Mouse (Mus musculus): ENCODE results near the gene Gm1113. TPM values are rescaled to one million over a fixed set of nuclear protein-coding genes. Genes with fewer than 3 reads are reported as not detected.

Gene Gm1113
- not detected in 2 replicates for polyA plus RNA-seq (2015; fragmentation: Nextera tagmentation; extraction: Ambion mirVana)

DNA sequence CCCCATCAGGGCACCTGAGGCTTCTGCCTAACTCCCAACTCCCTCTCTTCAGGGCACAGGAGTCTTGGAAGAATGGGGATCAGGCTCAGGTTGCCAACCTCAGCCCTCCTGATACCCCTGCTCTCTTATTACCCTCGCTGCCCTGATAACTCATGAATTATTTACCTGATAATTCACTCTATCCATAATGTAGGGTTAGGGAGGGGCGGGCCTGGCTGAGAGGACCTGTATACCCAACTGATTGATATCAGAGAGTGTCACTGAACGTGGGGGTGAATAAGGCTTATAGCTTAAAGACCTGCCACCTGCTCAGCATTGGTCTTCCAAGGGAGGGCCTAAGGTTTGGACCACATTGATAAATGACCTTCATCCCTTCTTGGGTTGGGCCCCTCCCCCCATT lies at the start of gene Gm1113:
Gm1113 (minus strand) TSS at position 101 of the 400 bp plus-strand sequence.
- Histone ChIP-seq H3K4me1 (replicated peaks; ENCODE audit: control insufficient read depth, insufficient read depth, low read length) (peaks cover 4% of the 10 kb centered on the region), H3K27ac (ENCODE audit: low read length) (no peak within 1 kb of the TSS), H3K9me3 (ENCODE audit: control insufficient read depth, low read length) (no peaks in the 10 kb centered on the region), H3K27me3 (ENCODE audit: control insufficient read depth, insufficient read depth, low read depth, low read length) (no peaks in the 10 kb centered on the region), H3K36me3 (ENCODE audit: control insufficient read depth, insufficient read depth, low read length) (no peaks in the 10 kb centered on the region), H3K4me2 (ENCODE audit: low read depth, low read length) (no peak within 1 kb of the TSS), H3K4me3 (ENCODE audit: low read length) (no peak within 1 kb of the TSS), H3K9ac (ENCODE audit: low read length) (no peak within 1 kb of the TSS)
- WGBS = 76% methylated on average over 3 of the region's 3 CpGs
- ATAC-seq (ENCODE audit: low read depth) = no peak

DNA sequence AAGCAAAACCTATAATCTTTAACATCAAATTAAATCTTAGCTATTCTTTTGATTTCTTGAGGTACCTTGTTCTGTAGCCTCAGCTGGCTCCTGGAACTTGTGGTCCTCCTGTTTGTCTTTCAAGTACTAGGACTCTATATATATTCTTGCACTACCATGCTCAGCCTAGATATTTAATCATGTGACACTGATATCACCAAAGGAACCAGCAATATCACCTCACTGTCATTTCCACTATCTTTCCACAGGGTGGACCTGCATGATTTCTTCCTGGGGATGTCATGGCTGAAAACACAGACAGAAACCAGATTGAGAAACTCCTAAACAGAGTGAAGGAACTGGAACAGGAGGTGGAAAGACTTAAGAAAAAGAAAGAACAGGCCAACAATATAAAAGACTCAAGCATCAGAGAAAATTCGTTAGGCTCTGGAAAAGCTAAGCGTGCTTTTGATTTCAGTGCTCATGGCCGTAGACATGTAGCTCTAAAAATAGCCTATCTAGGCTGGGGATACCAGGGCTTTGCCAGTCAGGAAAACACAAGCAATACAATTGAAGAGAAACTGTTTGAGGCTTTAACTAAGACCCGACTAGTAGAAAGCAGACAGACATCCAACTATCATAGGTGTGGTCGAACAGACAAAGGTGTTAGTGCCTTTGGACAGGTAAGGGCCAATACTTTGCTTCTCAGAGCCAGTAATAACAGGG lies 46.6 kb upstream of the Gm1113 start:
- peaks cover 28% of the 10 kb centered on the region for H3K36me3 ChIP-seq (ENCODE audit: control insufficient read depth, insufficient read depth, low read length)
- no peak overlapping the region for H3K9ac ChIP-seq (ENCODE audit: low read length)
- peaks cover 15% of the 10 kb centered on the region for H3K4me1 ChIP-seq (replicated peaks; ENCODE audit: control insufficient read depth, insufficient read depth, low read length)
- 85% methylated on average over 5 of the region's 5 CpGs for WGBS
- H3K27me3 ChIP-seq (ENCODE audit: control insufficient read depth, insufficient read depth, low read depth, low read length) = no peaks in the 10 kb centered on the region
- H3K27ac ChIP-seq (ENCODE audit: low read length) = no peak overlapping the region
- H3K4me3 ChIP-seq (ENCODE audit: low read length) = no peak overlapping the region
- H3K4me2 ChIP-seq (ENCODE audit: low read depth, low read length) = no peak overlapping the region
- no peaks in the 10 kb centered on the region for H3K9me3 ChIP-seq (ENCODE audit: control insufficient read depth, low read length)
- no peak for ATAC-seq (ENCODE audit: low read depth)

DNA sequence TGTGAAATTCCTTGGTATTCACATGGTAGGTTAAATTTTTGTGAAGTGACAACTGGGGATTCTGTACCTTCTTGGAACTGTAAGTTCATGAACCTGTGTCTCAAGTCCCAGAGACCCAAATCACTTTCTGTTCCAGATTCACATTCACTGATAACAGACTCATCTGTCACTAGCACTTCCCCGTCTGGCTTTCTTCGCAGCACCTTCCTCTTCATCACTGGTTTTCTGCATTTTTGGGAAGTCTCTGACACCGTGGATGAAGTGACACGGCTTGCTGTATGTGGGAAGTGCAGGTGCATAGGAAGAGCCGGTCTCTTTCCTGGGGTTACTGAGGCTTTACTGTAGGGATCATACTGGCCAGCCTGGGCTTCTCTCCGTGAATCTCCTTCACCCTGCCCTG lies 43.5 kb upstream of the Gm1113 start:
- Histone ChIP-seq H3K9ac (ENCODE audit: low read length) (no peak overlapping the region), H3K27ac (ENCODE audit: low read length) (no peak overlapping the region), H3K4me2 (ENCODE audit: low read depth, low read length) (no peak overlapping the region), H3K36me3 (ENCODE audit: control insufficient read depth, insufficient read depth, low read length) (peaks cover 19% of the 10 kb centered on the region), H3K4me3 (ENCODE audit: low read length) (no peak overlapping the region), H3K9me3 (ENCODE audit: control insufficient read depth, low read length) (no peaks in the 10 kb centered on the region), H3K4me1 (replicated peaks; ENCODE audit: control insufficient read depth, insufficient read depth, low read length) (peaks cover 16% of the 10 kb centered on the region), H3K27me3 (ENCODE audit: control insufficient read depth, insufficient read depth, low read depth, low read length) (no peaks in the 10 kb centered on the region; the same call in 1 of the 2 replicates)
- no peak for ATAC-seq (ENCODE audit: low read depth)
- WGBS = 86% methylated on average over 6 of the region's 6 CpGs

DNA sequence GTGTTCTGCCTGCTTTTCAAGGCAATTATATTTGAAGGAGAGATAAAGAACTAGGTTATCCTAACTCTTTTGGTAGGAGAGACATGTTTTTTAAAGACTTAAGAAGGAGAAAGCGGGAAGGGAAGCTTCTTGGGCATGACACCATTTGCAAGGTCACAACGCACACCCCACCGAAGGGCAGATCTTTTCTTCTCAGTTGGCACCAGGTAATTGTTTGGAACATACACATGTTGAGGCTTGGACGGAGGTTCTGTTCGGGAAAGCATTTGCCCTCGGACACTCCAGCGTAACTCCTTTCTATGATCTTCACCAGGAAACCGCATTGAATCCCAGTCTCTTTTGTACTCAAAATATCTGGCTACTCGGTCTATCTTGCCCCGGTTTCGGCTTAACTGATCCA lies 43.0 kb upstream of the Gm1113 start:
- H3K27me3 ChIP-seq (ENCODE audit: control insufficient read depth, insufficient read depth, low read depth, low read length) = peaks cover under 1% of the 10 kb centered on the region; the same call in 1 of the 2 replicates
- 92% methylated on average over 11 of the region's 11 CpGs for WGBS
- H3K36me3 ChIP-seq (ENCODE audit: control insufficient read depth, insufficient read depth, low read length) = peaks cover 15% of the 10 kb centered on the region
- no peak overlapping the region for H3K9ac ChIP-seq (ENCODE audit: low read length)
- H3K4me3 ChIP-seq (ENCODE audit: low read length) = no peak overlapping the region
- peaks cover 16% of the 10 kb centered on the region for H3K4me1 ChIP-seq (replicated peaks; ENCODE audit: control insufficient read depth, insufficient read depth, low read length)
- H3K4me2 ChIP-seq (ENCODE audit: low read depth, low read length) = no peak overlapping the region
- no peak for ATAC-seq (ENCODE audit: low read depth)
- H3K27ac ChIP-seq (ENCODE audit: low read length) = no peak overlapping the region
- H3K9me3 ChIP-seq (ENCODE audit: control insufficient read depth, low read length) = no peaks in the 10 kb centered on the region

DNA sequence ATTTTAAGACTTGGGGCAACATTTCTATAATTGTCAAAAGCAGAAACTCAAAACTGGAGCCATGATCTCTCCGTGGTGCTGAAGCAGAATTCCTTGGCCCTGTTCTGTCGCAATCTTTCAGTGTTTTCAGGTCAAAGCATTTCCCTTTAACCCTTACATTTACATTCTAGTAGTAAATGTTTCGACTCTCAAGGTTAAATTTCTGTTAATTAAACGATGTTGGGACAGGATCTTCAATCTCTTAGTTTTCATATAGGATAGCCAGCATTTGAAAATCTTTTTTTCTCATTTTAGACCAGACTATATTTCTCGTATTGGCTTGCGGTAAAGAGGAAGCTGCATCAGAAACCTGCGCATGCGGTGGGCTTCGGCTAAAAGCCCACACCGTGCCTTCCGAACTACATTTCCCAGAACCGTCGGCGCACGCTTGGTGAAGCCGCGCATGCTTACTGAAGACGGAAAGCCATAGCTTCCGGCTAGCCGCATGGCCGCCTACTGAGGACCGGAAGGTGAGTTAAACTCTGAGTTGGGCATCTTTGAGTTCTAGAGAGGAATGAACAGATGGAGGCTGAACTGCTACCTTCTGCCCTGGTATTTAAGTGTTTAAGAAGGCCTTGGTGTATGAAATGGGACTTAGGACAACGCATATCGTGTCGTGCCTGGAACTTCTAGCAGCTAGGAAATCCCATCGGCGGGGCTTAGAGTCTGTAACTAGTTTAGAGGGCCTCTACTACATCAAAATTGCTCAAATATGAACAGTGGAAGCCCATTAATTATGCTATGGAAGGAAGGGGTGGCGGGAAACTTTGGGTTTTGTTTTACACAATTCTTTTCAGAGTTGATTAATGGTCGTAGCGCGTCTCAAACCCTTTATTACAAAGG lies 41.2 kb upstream of the Gm1113 start:
- under 1% methylated on average over 31 of the region's 31 CpGs for WGBS
- ATAC-seq (ENCODE audit: low read depth) = peak; percentile 93
- Histone ChIP-seq H3K4me3 (ENCODE audit: low read length) (peak overlapping the region; percentile 64), H3K4me2 (ENCODE audit: low read depth, low read length) (peak overlapping the region; percentile 100), H3K9me3 (ENCODE audit: control insufficient read depth, low read length) (no peaks in the 10 kb centered on the region), H3K27ac (ENCODE audit: low read length) (peak overlapping the region; percentile 64), H3K9ac (ENCODE audit: low read length) (peak overlapping the region; percentile 74), H3K4me1 (replicated peaks; ENCODE audit: control insufficient read depth, insufficient read depth, low read length) (peaks cover 16% of the 10 kb centered on the region), H3K36me3 (ENCODE audit: control insufficient read depth, insufficient read depth, low read length) (peaks cover 9% of the 10 kb centered on the region), H3K27me3 (ENCODE audit: control insufficient read depth, insufficient read depth, low read depth, low read length) (peaks cover 2% of the 10 kb centered on the region; the same call in 1 of the 2 replicates)

DNA sequence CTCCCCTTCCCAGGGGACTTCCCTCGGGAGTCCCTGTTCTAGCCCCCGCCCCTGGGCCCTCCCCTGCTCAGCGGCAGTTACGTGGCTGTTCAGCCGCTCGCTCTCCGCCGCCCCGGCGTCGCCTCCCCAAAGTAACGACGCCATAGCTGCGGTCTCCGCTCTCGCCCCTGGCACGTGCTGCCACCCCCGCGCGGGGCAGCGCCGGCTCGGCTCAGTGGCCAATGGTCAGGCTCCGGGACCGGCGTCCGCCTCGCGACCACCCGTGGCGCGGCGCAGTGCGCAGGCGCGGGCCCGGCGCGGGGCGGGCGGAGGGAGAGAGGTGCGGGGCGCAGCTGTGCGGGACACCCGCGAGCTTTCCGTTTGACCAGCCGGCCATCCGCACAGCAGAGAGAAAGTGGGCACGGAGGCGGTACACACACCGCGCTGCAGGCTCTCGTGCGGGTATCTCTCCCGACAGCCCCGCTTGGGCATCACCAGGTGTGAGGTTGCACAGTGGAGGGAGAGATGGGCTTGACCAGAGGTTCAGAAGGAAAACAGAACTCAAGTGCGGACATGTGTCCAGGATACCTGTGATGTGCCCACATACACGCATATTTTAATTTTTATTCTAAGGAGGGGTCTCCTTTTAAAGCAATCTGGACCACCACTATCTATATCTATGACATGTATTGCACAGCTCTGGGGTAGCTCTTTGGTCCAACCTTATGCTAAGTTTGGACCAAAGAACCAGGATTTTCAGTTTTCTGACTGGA lies 40.4 kb upstream of the Gm1113 start, which contains the start of the genes Ddx25 and Pus3:
Ddx25 (minus strand) TSS at position 272 of the 752 bp plus-strand sequence.
Pus3 (plus strand) TSS at position 339 of the 752 bp plus-strand sequence.
- Histone ChIP-seq H3K4me2 (ENCODE audit: low read depth, low read length) (peak within 1 kb of the TSS; percentile 100), H3K9me3 (ENCODE audit: control insufficient read depth, low read length) (no peaks in the 10 kb centered on the region), H3K27ac (ENCODE audit: low read length) (peak within 1 kb of the TSS; percentile 64), H3K9ac (ENCODE audit: low read length) (peak within 1 kb of the TSS; percentile 74), H3K36me3 (ENCODE audit: control insufficient read depth, insufficient read depth, low read length) (peaks cover 9% of the 10 kb centered on the region), H3K27me3 (ENCODE audit: control insufficient read depth, insufficient read depth, low read depth, low read length) (peaks cover 2% of the 10 kb centered on the region; the same call in 1 of the 2 replicates), H3K4me1 (replicated peaks; ENCODE audit: control insufficient read depth, insufficient read depth, low read length) (peaks cover 16% of the 10 kb centered on the region), H3K4me3 (ENCODE audit: low read length) (peak within 1 kb of the TSS; percentile 64)
- WGBS = under 1% methylated on average over 57 of the region's 59 CpGs
- ATAC-seq (ENCODE audit: low read depth) = peak; percentile 64

DNA sequence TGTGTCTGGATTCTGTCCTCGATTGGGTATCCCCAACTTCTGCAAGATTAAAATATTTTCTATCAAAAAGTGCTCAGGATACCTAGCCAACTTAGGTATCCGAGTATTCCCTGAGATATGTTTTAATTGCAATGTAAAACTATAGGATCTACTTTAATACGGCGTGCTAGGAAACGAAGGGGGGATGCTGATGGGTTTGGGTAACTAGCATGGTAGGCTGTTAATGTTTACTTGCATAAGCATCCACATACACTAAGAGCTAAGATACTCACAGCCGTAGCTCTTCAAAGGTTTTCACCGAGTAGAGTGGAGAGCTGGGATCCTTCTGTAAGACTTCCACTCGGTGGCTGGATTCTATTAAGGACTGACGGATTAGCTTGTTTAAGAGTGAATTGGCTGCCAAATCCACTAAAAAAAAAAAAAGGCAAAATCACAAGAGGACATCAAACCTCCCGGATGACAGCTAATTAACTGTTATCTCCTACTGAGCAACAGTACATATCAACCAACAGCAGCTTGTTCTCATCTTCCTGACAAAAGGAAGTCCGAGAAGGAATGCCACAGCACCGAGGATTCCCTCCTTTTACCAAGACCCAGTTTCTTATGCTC lies 38.5 kb upstream of the Gm1113 start:
- Histone ChIP-seq H3K27ac (ENCODE audit: low read length) (no peak overlapping the region), H3K9ac (ENCODE audit: low read length) (no peak overlapping the region), H3K9me3 (ENCODE audit: control insufficient read depth, low read length) (no peaks in the 10 kb centered on the region), H3K4me1 (replicated peaks; ENCODE audit: control insufficient read depth, insufficient read depth, low read length) (peaks cover 16% of the 10 kb centered on the region), H3K36me3 (ENCODE audit: control insufficient read depth, insufficient read depth, low read length) (peaks cover 5% of the 10 kb centered on the region), H3K4me3 (ENCODE audit: low read length) (no peak overlapping the region), H3K27me3 (ENCODE audit: control insufficient read depth, insufficient read depth, low read depth, low read length) (peaks cover 2% of the 10 kb centered on the region; the same call in 1 of the 2 replicates), H3K4me2 (ENCODE audit: low read depth, low read length) (no peak overlapping the region)
- ATAC-seq (ENCODE audit: low read depth) = peak; percentile 27; the same call in 1 of the 2 replicates
- WGBS = 50% methylated on average over 12 of the region's 12 CpGs

DNA sequence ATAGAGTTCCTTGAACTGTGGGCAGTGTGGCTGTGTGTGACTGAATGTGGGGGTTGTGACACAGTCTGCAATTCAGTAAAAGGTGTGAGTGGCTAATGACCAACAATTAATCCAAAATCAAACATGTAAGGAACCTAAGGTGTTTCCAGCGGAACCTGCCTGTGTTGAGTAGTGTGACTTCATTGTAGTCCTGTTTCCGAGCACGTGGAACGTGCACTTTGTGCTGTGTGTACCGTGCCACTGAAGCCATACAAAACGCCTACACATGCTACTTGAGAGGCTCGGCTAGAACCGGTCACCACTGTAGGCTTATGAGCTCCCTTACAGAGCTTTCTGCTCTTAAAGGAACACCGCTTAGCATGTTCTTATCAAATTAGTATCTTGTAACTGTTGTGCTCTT lies 30.4 kb upstream of the Gm1113 start:
- no peak for ATAC-seq (ENCODE audit: low read depth)
- Histone ChIP-seq H3K4me1 (replicated peaks; ENCODE audit: control insufficient read depth, insufficient read depth, low read length) (no peaks in the 10 kb centered on the region), H3K4me3 (ENCODE audit: low read length) (no peak overlapping the region), H3K36me3 (ENCODE audit: control insufficient read depth, insufficient read depth, low read length) (no peaks in the 10 kb centered on the region), H3K4me2 (ENCODE audit: low read depth, low read length) (no peak overlapping the region), H3K9ac (ENCODE audit: low read length) (no peak overlapping the region), H3K9me3 (ENCODE audit: control insufficient read depth, low read length) (no peaks in the 10 kb centered on the region), H3K27me3 (ENCODE audit: control insufficient read depth, insufficient read depth, low read depth, low read length) (no peaks in the 10 kb centered on the region), H3K27ac (ENCODE audit: low read length) (no peak overlapping the region)
- WGBS = 71% methylated on average over 9 of the region's 9 CpGs

Measured in lung, embryonic 16.5 days (tissue).